8 mouse cellular contexts compared by ENCODE assay signal in the genomic region with DNA sequence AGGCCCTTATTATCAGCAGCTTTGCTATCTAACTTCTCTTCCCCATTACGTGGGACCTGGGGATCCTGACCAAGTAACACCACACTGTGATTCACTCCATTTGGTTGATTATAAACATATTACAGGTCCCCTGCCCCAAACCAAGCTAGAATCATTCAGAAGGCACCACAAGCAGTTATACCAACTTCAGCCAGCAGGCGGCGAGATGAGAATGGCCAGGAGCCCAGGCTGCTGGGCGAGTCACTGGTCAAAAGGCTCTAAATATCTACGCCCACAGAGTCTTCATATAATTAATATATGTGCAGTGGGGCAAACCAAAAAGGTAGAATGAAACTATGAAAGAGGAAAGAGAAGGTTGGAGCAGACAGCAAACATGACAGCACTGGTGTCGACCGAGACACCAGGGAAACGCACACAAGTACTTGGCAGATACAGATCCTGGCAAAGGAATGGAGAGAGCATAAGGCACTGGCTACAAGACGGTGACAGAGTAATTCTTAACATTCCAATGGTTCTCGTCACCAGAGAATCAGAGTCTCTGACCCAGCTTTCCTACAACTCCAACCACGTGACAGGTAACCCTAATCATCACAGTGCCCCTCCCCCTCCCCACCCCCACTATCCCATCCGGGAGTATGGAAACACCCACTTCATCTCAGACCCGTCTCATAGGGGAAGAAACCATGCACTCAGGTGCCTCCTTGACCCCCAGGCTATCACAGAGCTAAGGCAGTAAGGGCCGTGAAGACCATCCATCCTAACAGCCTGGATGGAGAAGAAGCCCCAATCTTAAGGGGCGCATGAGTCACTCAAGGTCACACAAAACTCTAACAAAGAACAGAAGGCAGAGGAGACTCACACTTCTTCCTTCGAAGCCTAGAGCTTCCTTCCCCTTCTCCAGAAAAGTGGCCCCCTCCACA.
A peak's percentile ranks its signal among the peaks of the same experiment; 100 is the strongest.
DNase-seq lines count a peak whose midpoint lies in the region; ATAC-seq lines count a peak whose summit lies in the region.

No protein-coding gene starts in this region.

- peak; percentile 24; the same call in 1 of the 2 replicates for ATAC-seq in granulocyte monocyte progenitor cell, adult 5-6 weeks (replicated peaks; ENCODE audit: poor library complexity, severe bottlenecking)
- ATAC-seq in limb, embryonic 12.5 days (ENCODE audit: insufficient number of reproducible peaks, insufficient read depth, low FRiP score, low TSS enrichment, low read depth), result no peak

- peaks cover 77% of the 10 kb centered on the region for H3K4me1 ChIP-seq in limb, embryonic 12.5 days (replicated peaks)

- H3K9ac ChIP-seq in limb, embryonic 12.5 days (replicated peaks), result peak overlapping the region; percentile 8; the same call in 1 of the 2 replicates

- peaks cover 17% of the 10 kb centered on the region for H3K27me3 ChIP-seq in limb, embryonic 12.5 days
- H3K27me3 ChIP-seq in splenic B cell, adult 2 months (ENCODE audit: control insufficient read depth, insufficient read depth, low read length, poor library complexity, severe bottlenecking), result no peaks in the 10 kb centered on the region; the same call in 1 of the 2 replicates

- H3K9me3 ChIP-seq in limb, embryonic 12.5 days, result no peaks in the 10 kb centered on the region

- H3K27ac ChIP-seq in limb, embryonic 12.5 days, result no peak overlapping the region

- H3K4me2 ChIP-seq in limb, embryonic 12.5 days, result peak overlapping the region; percentile 98

- peak; percentile 85 for DNase-seq in ovary, postnatal 10 days (ENCODE audit: low spot score)
- no peak for DNase-seq in ovary, adult 18-20 months (ENCODE audit: low spot score)
- peak; percentile 88 for DNase-seq in embryo, embryonic 11 days
- DNase-seq in kidney, adult 11 months, result peak; percentile 58
- DNase-seq in monocyte, adult 2 months (ENCODE audit: low read depth in 1 of 2, low spot score in 2 of 2), result peak; percentile 8 to 34
- peak; percentile 44 for DNase-seq in splenic B cell, adult 2 months (ENCODE audit: low read depth, low spot score)

- H3K36me3 ChIP-seq in limb, embryonic 12.5 days, result no peaks in the 10 kb centered on the region
- H3K36me3 ChIP-seq in splenic B cell, adult 2 months (ENCODE audit: control insufficient read depth, insufficient read depth, low read length, poor library complexity, severe bottlenecking), result no peaks in the 10 kb centered on the region

- H3K4me3 ChIP-seq in limb, embryonic 12.5 days (replicated peaks), result peak overlapping the region; percentile 55

- WGBS in limb, embryonic 12.5 days, result 33% methylated on average over 16 of the region's 16 CpGs
